In the genomic region with DNA sequence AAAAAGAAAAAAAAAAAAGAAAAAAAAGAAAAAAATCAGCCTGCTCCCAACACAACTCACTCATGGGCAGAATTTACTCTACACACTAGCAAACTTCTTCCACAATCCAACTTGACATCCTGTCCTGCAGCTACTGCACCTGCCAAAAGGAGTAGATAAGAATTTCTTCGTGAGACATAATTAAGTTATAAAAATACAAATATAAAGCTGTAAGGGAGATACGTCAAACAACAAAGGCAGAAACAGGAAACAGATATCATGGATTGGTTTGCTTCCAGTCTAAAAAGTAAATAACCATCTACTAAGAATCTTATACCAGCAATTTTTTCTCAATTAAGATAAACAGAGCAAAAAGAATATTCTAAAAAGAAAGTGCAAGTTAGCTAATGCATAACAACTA, we compare ENCODE assay signal across 26 mouse cellular contexts.
"Had no signal": no experiment of that assay in that cellular context is flagged by ENCODE, and none has a peak within 500 bp of the region (broad histone marks: within the 10 kb centered on the region; RNA-seq: fewer than 3 reads in every experiment).

No protein-coding gene starts in this region.

- H3K27me3 ChIP-seq: limb, embryonic 12.5 days; limb, embryonic 13.5 days; limb, embryonic 15.5 days; liver, embryonic 12.5 days; liver, embryonic 13.5 days; liver, embryonic 15.5 days; lung, embryonic 15.5 days; megakaryocyte, embryonic 14.5 days; midbrain, embryonic 12.5 days; midbrain, embryonic 13.5 days; midbrain, embryonic 15.5 days had no signal

- H3K9me3 ChIP-seq: limb, embryonic 10.5 days; limb, embryonic 12.5 days; limb, embryonic 13.5 days; limb, embryonic 15.5 days; liver, embryonic 12.5 days; liver, embryonic 13.5 days; liver, embryonic 15.5 days; lung, embryonic 15.5 days; megakaryocyte, embryonic 14.5 days; midbrain, embryonic 10.5 days; midbrain, embryonic 12.5 days; midbrain, embryonic 13.5 days; midbrain, embryonic 15.5 days had no signal

- H3K4me3 ChIP-seq: limb, embryonic 10.5 days; limb, embryonic 12.5 days; limb, embryonic 13.5 days; limb, embryonic 15.5 days; liver, embryonic 12.5 days; liver, embryonic 13.5 days; liver, embryonic 15.5 days; lung, embryonic 15.5 days; megakaryocyte, embryonic 14.5 days; midbrain, embryonic 10.5 days; midbrain, embryonic 12.5 days; midbrain, embryonic 13.5 days; midbrain, embryonic 15.5 days; myocyte had no signal

- DNase-seq: left cerebral cortex, postnatal 4 days; liver; liver, embryonic 13.5 days; liver, postnatal 0 days; lung, adult 18-20 months; lung, adult 2 months; lung, embryonic 14.5 days; lung, postnatal 10 days; lung, postnatal 14 days; lung, postnatal 36 days; midbrain, embryonic 14.5 days had no signal

- H3K27ac ChIP-seq: limb, embryonic 10.5 days; limb, embryonic 12.5 days; limb, embryonic 13.5 days; limb, embryonic 15.5 days; liver, embryonic 12.5 days; liver, embryonic 13.5 days; liver, embryonic 14.5 days; liver, embryonic 15.5 days; lung, embryonic 15.5 days; macrophage; midbrain, embryonic 10.5 days; midbrain, embryonic 12.5 days; midbrain, embryonic 13.5 days; midbrain, embryonic 15.5 days had no signal

- H3K4me1 ChIP-seq: limb, embryonic 10.5 days; limb, embryonic 12.5 days; limb, embryonic 13.5 days; limb, embryonic 15.5 days; liver, embryonic 12.5 days; liver, embryonic 13.5 days; liver, embryonic 15.5 days; lung, embryonic 15.5 days; megakaryocyte, embryonic 14.5 days; midbrain, embryonic 10.5 days; midbrain, embryonic 12.5 days; midbrain, embryonic 13.5 days; midbrain, embryonic 15.5 days had no signal

- H3K36me3 ChIP-seq: limb, embryonic 10.5 days; limb, embryonic 12.5 days; limb, embryonic 13.5 days; limb, embryonic 15.5 days; liver, embryonic 12.5 days; liver, embryonic 13.5 days; liver, embryonic 15.5 days; lung, embryonic 15.5 days; midbrain, embryonic 10.5 days; midbrain, embryonic 12.5 days; midbrain, embryonic 13.5 days; midbrain, embryonic 15.5 days had no signal

- H3K9ac ChIP-seq: limb, embryonic 12.5 days; limb, embryonic 13.5 days; limb, embryonic 15.5 days; liver, embryonic 12.5 days; liver, embryonic 13.5 days; liver, embryonic 14.5 days; liver, embryonic 15.5 days; liver, postnatal 0 days; lung, embryonic 14.5 days; lung, embryonic 15.5 days; midbrain, embryonic 12.5 days; midbrain, embryonic 13.5 days; midbrain, embryonic 15.5 days had no signal
